22 mouse cellular contexts compared by ENCODE assay signal in the genomic region with DNA sequence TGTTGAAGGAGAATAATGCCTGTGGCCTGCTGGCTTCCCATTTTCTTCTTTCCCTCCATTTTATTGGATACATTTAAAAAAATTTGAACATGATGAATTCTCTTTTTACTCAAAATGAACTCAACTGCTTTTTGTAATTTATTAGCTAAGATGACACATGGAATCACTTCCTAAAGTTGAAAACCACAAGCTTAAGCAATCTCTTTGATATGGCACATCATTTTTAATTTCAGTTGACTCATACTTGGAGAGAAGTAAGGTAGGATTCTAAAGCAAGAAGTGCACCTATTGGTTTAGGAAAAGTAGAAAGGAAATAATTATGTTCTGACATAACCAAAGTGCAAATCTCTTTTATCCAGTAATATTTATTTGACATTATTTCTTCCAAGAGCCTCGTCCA.
"Had no signal": no experiment of that assay in that cellular context is flagged by ENCODE, and none has a peak within 500 bp of the region (broad histone marks: within the 10 kb centered on the region; RNA-seq: fewer than 3 reads in every experiment).

No protein-coding gene starts in this region.

- H3K4me2 ChIP-seq: kidney, embryonic 15.5 days; limb, embryonic 12.5 days; limb, embryonic 15.5 days; liver, embryonic 11.5 days; lung, embryonic 14.5 days; midbrain, embryonic 11.5 days; neural tube, embryonic 12.5 days; neural tube, embryonic 15.5 days had no signal

- H3K4me3 ChIP-seq: kidney, embryonic 15.5 days; left cerebral cortex, adult 2 months; limb, embryonic 12.5 days; limb, embryonic 15.5 days; neural tube, embryonic 12.5 days; neural tube, embryonic 15.5 days had no signal

- ATAC-seq: liver, postnatal 0 days; lung, postnatal 0 days had no signal

- DNase-seq: kidney, adult 2 months; kidney, postnatal 10 days; kidney, postnatal 36 days; left cerebral cortex, postnatal 4 days; liver, postnatal 0 days; lung, embryonic 14.5 days; lung, postnatal 36 days; midbrain, embryonic 14.5 days; right cerebral cortex, adult 18-20 months; right cerebral cortex, postnatal 14 days; right cerebral cortex, postnatal 4 days; thymus, adult 2 months; thymus, postnatal 25 days had no signal

- H3K27me3 ChIP-seq: kidney, embryonic 15.5 days; limb, embryonic 12.5 days; limb, embryonic 15.5 days; neural tube, embryonic 12.5 days; neural tube, embryonic 15.5 days had no signal

- H3K36me3 ChIP-seq: kidney, embryonic 15.5 days; limb, embryonic 12.5 days; limb, embryonic 15.5 days; neural tube, embryonic 12.5 days; neural tube, embryonic 15.5 days had no signal
